Mouse (Mus musculus): Measurements from ENCODE around the gene Mettl15.

Gene Mettl15

GRCm38 (mm10) chr2:109158509-109158908 is 122.0 kb downstream of the Mettl15 start:
- ATAC-seq (ENCODE audit: low TSS enrichment): no peak

- peak; percentile 66 for ATAC-seq (ENCODE audit: low TSS enrichment)
These were observed 124.4 kb downstream of the Mettl15 start for GRCm38 (mm10) chr2:109156131-109156530.

GRCm38 (mm10) chr2:109153402-109154050 is 127.0 kb downstream of the Mettl15 start:
- ATAC-seq (ENCODE audit: low TSS enrichment): peak; percentile 85

- ATAC-seq (ENCODE audit: low TSS enrichment): no peak
These were observed 133.3 kb downstream of the Mettl15 start for GRCm38 (mm10) chr2:109147292-109147691.

GRCm38 (mm10) chr2:109144410-109144809 is 136.1 kb downstream of the Mettl15 start:
- peak; percentile 72 for ATAC-seq (ENCODE audit: low TSS enrichment)

- no peak for ATAC-seq (ENCODE audit: low TSS enrichment)
These were observed 140.2 kb downstream of the Mettl15 start for GRCm38 (mm10) chr2:109140330-109140729.

GRCm38 (mm10) chr2:109137276-109137675 is 143.3 kb downstream of the Mettl15 start:
- no peak for ATAC-seq (ENCODE audit: low TSS enrichment)

- ATAC-seq (ENCODE audit: low TSS enrichment): peak; percentile 94
These were observed 149.8 kb downstream of the Mettl15 start for GRCm38 (mm10) chr2:109130718-109131117.

GRCm38 (mm10) chr2:109129921-109130320 is 150.6 kb downstream of the Mettl15 start:
- ATAC-seq (ENCODE audit: low TSS enrichment): no peak

- ATAC-seq (ENCODE audit: low TSS enrichment): no peak
These were observed 174.6 kb downstream of the Mettl15 start for GRCm38 (mm10) chr2:109105773-109106484.

- no peak for ATAC-seq (ENCODE audit: low TSS enrichment)
These were observed 230.9 kb downstream of the Mettl15 start for GRCm38 (mm10) chr2:109049686-109050085.

Measured in frontal cortex, adult (tissue).